Mouse (Mus musculus): ENCODE data around the gene Xrcc6. TPM values are rescaled to one million over a fixed set of nuclear protein-coding genes. Genes with fewer than 3 reads are reported as not detected.

Gene Xrcc6
- polyA plus RNA-seq, 1 experiment from 2014 or later, result 15.0 TPM

DNA sequence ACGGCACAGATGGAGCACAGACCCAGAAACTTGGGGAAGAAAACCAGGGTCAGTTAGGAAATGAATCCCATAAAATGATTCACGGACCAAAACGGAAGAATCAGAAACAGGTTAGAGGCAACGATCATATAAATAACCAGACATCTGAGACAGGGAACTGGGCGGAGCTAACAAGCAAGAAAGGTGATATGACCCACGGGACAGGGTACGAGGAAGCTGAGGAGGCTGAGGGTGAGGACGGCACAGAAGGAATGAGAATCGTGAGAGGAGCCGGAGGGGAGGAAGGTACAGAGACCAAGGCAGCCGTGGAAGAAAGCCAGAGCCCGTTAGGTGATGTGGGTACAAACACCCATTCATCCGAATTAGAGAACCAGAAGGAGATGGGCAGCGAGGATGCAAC, 76.3 kb downstream of the Xrcc6 start:
- Histone ChIP-seq H3K4me3 (ENCODE audit: inconsistent target) (no peak overlapping the region), H3K27ac (no peak overlapping the region), H3K79me2 (ENCODE audit: inconsistent target) (no peaks in the 10 kb centered on the region), H3K36me3 (ENCODE audit: inconsistent target) (no peaks in the 10 kb centered on the region)
- WGBS (ENCODE audit: missing documents), result 72% methylated on average over 14 of the region's 14 CpGs

DNA sequence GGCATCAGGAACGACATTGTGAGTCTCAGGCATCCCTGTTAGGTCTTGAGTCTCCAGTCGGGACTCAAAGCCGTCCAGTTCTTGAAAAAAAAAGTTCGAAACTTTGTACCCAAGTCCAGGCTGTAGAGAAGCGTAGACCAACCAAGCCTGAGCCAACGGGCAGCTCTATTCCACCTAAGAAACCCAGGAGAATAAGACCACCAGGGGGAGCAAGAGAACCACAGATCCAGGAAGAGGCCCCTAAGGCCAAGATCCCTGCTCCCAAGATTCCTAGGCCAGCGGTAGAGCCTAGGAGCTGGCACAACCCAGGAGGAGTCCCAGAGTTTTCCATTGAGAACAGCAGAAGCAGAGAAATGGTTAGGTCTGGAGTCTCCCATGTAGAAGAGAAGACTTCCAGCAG, 77.9 kb downstream of the Xrcc6 start:
- WGBS (ENCODE audit: missing documents), result 22% methylated on average over 7 of the region's 7 CpGs
- Histone ChIP-seq H3K36me3 (ENCODE audit: inconsistent target) (no peaks in the 10 kb centered on the region), H3K4me3 (ENCODE audit: inconsistent target) (no peak overlapping the region), H3K79me2 (ENCODE audit: inconsistent target) (no peaks in the 10 kb centered on the region), H3K27ac (no peak overlapping the region)

DNA sequence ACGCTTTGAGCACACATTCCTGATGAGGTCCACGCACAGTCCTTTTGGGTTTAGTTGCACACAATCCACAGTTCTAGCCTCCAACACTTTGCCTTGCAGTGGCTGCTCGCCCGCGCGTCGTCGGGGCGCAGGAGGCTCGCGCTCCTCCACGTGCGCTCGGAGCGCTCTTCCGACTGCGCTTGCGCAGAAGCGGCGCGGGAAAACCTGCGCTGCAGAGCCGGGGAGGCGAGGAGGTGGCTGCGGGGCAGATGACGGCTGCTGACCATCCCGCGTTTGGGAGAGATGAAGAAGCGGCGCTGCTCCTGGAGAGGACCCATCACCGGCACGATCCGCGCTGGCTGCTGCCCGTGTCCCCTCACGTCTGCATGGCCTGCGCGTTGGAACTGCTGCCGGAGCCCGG, 82.3 kb downstream of the Xrcc6 start, which contains the start of gene Mei1:
TSS of gene Mei1 (plus strand) at position 99 of the 400 bp plus-strand sequence.
- Histone ChIP-seq H3K4me3 (ENCODE audit: inconsistent target) (no peak within 1 kb of the TSS), H3K79me2 (ENCODE audit: inconsistent target) (no peaks in the 10 kb centered on the region), H3K36me3 (ENCODE audit: inconsistent target) (no peaks in the 10 kb centered on the region), H3K27ac (no peak within 1 kb of the TSS)
- WGBS (ENCODE audit: missing documents), result 39% methylated on average over 39 of the region's 40 CpGs

DNA sequence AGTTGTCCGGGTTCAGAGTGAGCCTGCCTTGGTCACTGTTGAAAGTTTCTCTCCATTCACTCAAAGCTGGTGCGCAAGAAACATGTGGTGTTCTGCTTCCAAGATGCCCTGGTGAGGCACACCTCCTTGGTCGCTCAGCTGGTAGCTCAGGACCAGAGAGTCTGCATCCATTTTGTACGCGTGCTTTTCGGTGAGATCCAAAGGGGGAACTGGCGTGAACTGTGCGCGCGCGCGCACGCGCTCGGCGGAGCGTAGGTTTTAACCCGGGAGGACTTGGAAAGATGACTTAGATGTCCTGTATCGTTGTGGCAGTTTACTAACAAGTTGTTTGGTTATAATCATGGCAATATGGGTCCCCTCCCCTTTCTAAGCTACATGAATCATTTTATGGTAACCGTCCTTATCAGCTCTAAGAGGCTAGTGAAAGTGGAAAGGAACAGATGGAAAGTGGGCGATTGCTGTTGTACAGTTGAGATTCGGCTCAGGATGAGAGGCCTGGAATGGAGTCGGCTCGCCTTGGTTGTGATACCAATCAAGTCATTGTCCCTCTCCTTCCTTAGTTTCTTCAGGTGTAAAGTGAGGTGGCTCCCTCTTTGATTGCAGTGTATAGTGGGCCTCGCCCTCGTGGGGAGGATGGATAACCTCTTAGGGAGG, 84.3 kb downstream of the Xrcc6 start:
- 91% methylated on average over 24 of the region's 26 CpGs for WGBS (ENCODE audit: missing documents)
- Histone ChIP-seq H3K4me3 (ENCODE audit: inconsistent target) (no peak overlapping the region), H3K27ac (no peak overlapping the region), H3K79me2 (ENCODE audit: inconsistent target) (no peaks in the 10 kb centered on the region), H3K36me3 (ENCODE audit: inconsistent target) (no peaks in the 10 kb centered on the region)

DNA sequence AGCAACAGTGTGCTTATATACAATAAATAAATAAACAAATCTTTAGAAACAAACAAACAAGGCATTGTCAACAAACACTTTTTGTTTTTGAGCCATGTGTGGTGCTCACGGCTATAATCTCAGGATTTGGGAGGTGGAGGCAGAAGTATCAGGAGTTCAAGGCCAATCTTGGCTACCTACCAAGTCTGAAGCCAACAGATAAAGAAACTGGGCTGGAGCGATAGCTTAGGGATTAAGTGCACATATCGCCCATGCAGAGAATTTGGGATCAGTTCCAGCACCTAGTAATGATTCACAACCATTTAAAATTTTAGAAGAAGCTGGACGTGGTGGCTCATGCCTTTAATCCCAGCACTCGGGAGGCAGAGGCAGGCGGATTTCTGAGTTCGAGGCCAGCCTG, 85.9 kb downstream of the Xrcc6 start:
- H3K27ac ChIP-seq, result no peak overlapping the region
- 96% methylated on average over 5 of the region's 7 CpGs for WGBS (ENCODE audit: missing documents)

DNA sequence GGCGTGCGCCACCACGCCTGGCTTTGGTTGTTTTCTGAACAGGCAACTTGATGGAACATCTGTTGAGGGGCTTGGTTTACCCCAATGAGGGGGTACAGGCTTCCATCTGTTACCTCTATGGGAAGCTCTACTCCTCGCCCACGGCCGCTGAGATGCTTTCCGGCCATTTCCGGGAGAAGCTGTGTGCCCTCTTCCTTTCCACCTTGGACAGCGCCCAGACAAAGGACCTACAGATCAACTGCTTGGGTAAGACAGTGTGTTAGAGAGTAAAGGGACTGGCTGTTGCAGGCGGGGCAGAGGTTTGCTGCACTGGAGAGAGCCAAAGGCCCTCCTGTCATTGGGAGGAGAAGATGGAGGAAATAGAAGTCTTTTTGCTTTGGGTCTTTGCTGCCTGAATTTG, 92.2 kb downstream of the Xrcc6 start:
- H3K4me3 ChIP-seq (ENCODE audit: inconsistent target), result no peak overlapping the region
- H3K36me3 ChIP-seq (ENCODE audit: inconsistent target), result no peaks in the 10 kb centered on the region
- 68% methylated on average over 8 of the region's 10 CpGs for WGBS (ENCODE audit: missing documents)
- H3K27ac ChIP-seq, result no peak overlapping the region
- no peaks in the 10 kb centered on the region for H3K79me2 ChIP-seq (ENCODE audit: inconsistent target)

More for the DNA sequence above, 85.9 kb downstream of the Xrcc6 start:
- Histone ChIP-seq H3K4me3 (ENCODE audit: inconsistent target) (no peak overlapping the region), H3K79me2 (ENCODE audit: inconsistent target) (no peaks in the 10 kb centered on the region), H3K36me3 (ENCODE audit: inconsistent target) (no peaks in the 10 kb centered on the region)

DNA sequence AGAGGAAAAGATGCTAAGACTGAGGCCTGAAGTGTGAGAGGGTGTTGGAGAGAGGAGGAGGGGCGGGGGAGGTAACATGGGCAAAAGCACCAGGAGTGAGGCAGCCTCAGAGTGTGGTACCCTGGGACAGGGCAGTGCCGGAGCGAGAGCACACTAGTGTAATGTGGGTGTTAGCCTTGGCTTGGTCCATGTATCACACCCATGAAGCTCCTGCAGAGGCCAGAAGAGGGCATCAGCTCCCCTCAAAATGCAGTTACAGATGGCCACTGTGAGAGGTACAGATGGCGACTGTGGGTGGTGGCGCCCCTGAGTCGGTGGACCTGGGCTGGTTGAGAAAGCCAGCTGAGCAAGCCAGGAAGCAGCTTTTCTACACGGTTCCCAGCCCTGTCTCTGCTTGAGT, 93.5 kb downstream of the Xrcc6 start:
- 25% methylated on average over 7 of the region's 7 CpGs for whole genome bisulfite sequencing (ENCODE audit: missing documents)
- Histone ChIP-seq H3K36me3 (ENCODE audit: inconsistent target) (no peaks in the 10 kb centered on the region), H3K79me2 (ENCODE audit: inconsistent target) (no peaks in the 10 kb centered on the region), H3K4me3 (ENCODE audit: inconsistent target) (no peak overlapping the region), H3K27ac (no peak overlapping the region)

DNA sequence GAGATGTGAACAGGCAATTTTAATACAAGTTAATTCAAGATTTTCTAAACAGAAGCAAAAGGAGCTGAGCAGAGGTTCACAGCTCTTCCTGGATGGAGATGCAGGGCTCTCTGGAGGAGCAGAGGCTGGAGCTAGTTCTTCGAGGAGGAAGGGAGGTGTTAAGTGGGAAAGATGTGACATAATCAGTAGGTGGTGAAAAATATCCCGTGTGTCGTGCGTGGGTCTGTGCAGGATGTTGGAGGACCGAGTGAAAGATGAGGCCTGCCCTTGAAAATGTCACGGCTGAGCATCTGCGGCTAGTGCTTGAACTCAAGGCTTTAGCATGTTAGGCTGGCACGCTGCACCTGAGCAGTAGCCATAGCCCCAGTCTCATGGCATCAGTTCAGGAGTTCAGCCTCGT, 98.0 kb downstream of the Xrcc6 start:
- Histone ChIP-seq H3K36me3 (ENCODE audit: inconsistent target) (no peaks in the 10 kb centered on the region), H3K4me3 (ENCODE audit: inconsistent target) (no peak overlapping the region), H3K27ac (no peak overlapping the region), H3K79me2 (ENCODE audit: inconsistent target) (no peaks in the 10 kb centered on the region)
- 87% methylated on average over 9 of the region's 9 CpGs for WGBS (ENCODE audit: missing documents)

DNA sequence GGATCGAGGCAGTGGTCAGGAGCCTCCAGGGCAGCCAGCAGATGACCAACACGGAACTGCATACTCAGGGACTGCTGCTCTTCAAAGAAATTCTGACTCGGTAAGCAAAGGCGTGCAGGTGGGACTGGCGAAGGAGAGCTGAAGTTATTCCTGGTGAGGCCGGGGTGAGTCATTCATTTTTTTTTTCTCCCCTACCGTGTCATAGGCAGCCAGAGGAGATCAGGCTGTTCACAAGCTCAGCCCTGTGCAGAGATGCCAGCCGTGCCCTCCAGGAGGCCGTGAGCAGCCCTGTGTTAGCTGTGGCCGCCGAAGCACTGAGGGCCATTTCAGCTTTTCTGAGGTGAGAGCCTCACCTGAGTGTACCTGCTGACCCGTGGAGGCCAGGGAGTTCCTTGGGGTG, 98.5 kb downstream of the Xrcc6 start:
- 98% methylated on average over 12 of the region's 12 CpGs for WGBS (ENCODE audit: missing documents)
- H3K4me3 ChIP-seq (ENCODE audit: inconsistent target), result no peak overlapping the region
- no peak overlapping the region for H3K27ac ChIP-seq
- no peaks in the 10 kb centered on the region for H3K36me3 ChIP-seq (ENCODE audit: inconsistent target)
- no peaks in the 10 kb centered on the region for H3K79me2 ChIP-seq (ENCODE audit: inconsistent target)

DNA sequence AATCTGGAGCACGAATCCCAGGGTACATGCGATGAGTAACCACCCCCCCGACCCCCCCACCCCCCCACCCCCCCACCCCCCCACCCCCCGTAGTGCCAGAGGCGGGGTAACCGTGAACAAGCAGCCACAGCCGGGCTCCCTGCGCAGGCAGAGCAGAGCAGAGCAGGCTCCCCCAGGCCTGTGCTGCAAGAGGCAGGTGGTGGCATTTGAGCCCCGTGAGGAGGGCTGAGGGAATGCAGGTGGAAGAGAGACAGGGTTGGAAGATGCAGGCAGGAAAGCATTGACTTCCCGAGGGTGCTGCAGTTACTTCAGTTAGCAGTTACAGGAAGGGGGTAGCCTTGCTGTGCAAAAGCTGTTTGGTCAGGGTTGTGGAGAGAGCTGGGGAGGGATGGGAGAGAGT, 99.6 kb downstream of the Xrcc6 start:
- WGBS (ENCODE audit: missing documents), result 9% methylated on average over 5 of the region's 10 CpGs
- Histone ChIP-seq H3K27ac (no peak overlapping the region), H3K36me3 (ENCODE audit: inconsistent target) (no peaks in the 10 kb centered on the region), H3K4me3 (ENCODE audit: inconsistent target) (no peak overlapping the region), H3K79me2 (ENCODE audit: inconsistent target) (no peaks in the 10 kb centered on the region)

Other genes starting within 250 kb of the Xrcc6 start
- gene Zc3h7b, start 242.8 kb upstream of the Xrcc6 start, polyA plus RNA-seq (2018), result 10.9 to 21.7 TPM (median 18.2 TPM) in 3 replicates
- gene Rangap1, start 242.3 kb upstream of the Xrcc6 start, polyA plus RNA-seq (2018), result 26.9 to 73.0 TPM (median 33.7 TPM) in 3 replicates
- gene Tef, start 185.4 kb upstream of the Xrcc6 start, polyA plus RNA-seq (2018), result 18.9 to 44.0 TPM (median 23.6 TPM) in 3 replicates
- gene Tob2, start 129.0 kb upstream of the Xrcc6 start, polyA plus RNA-seq (2018), result 14.3 to 21.9 TPM (median 18.5 TPM) in 3 replicates
- 24.7 to 37.1 TPM (median 25.5 TPM) in 3 replicates for gene Phf5a, start 115.9 kb upstream of the Xrcc6 start, polyA plus RNA-seq (2018)
- 94.9 to 124 TPM (median 116 TPM) in 3 replicates for gene Aco2, start 115.5 kb upstream of the Xrcc6 start, polyA plus RNA-seq (2018)
- gene Polr3h, start 61.6 kb upstream of the Xrcc6 start, polyA plus RNA-seq (2018), result 4.7 to 14.4 TPM (median 4.7 TPM) in 3 replicates
- 0.10 TPM in 1 of 3 replicates, not detected in the others for gene Csdc2, start 51.1 kb upstream of the Xrcc6 start, polyA plus RNA-seq (2018)
- 10.2 to 15.5 TPM (median 14.8 TPM) in 3 replicates for gene Pmm1, start 26.9 kb upstream of the Xrcc6 start, polyA plus RNA-seq (2018)
- not detected in 3 replicates for gene 1700029P11Rik, start 7.3 kb upstream of the Xrcc6 start, polyA plus RNA-seq (2018)
- gene Desi1, start 46.0 kb downstream of the Xrcc6 start, polyA plus RNA-seq (2018), result 15.4 to 32.2 TPM (median 24.8 TPM) in 3 replicates
- 42.7 to 102 TPM (median 90.6 TPM) in 3 replicates for gene Snu13, start 59.8 kb downstream of the Xrcc6 start, polyA plus RNA-seq (2018)
- not detected in 3 replicates for gene 4930407I10Rik, start 71.3 kb downstream of the Xrcc6 start, polyA plus RNA-seq (2018)
- not detected in 3 replicates for gene Mei1, start 82.2 kb downstream of the Xrcc6 start, polyA plus RNA-seq (2018)
- gene Ccdc134, start 140.1 kb downstream of the Xrcc6 start, polyA plus RNA-seq (2018), result 6.6 to 13.4 TPM (median 7.9 TPM) in 3 replicates
- 41.2 to 100 TPM (median 69.4 TPM) in 3 replicates for gene Srebf2, start 159.3 kb downstream of the Xrcc6 start, polyA plus RNA-seq (2018)
- not detected in 3 replicates for gene Shisa8, start 225.0 kb downstream of the Xrcc6 start, polyA plus RNA-seq (2018)
- 0.09 TPM in 1 of 3 replicates, not detected in the others for gene Tnfrsf13c, start 236.5 kb downstream of the Xrcc6 start, polyA plus RNA-seq (2018)

Measured in macrophage (primary cell).